Mouse (Mus musculus) embryonic fibroblast, embryonic 13.5 days (primary cell): Measurements from ENCODE around the gene Armc7. TPM values are rescaled to one million over a fixed set of nuclear protein-coding genes. Genes with fewer than 3 reads are reported as not detected.

ENCODE experiments used
- H3K27ac ChIP-seq: 2 replicates; pipeline ENCODE4 v1.5.1; 2012; ENCODE audit warnings: low read length, control low read depth, inconsistent platforms; ENCODE audit not compliant: insufficient read depth
- H3K4me1 ChIP-seq: 2 replicates; pipeline ENCODE4 v1.6.1; 2011; ENCODE audit warnings: low read length; ENCODE audit not compliant: control insufficient read depth, insufficient read depth
- H3K4me3 ChIP-seq: 2 replicates; pipeline ENCODE4 v1.5.1; 2011; ENCODE audit warnings: mild to moderate bottlenecking, control low read depth, low read length; ENCODE audit not compliant: insufficient read depth
- CTCF ChIP-seq: IDR thresholded peaks from 2 replicates; pipeline ENCODE4 v1.5.1; 2011; ENCODE audit warnings: mild to moderate bottlenecking, control low read depth, low read length, moderate library complexity, borderline replicate concordance; ENCODE audit not compliant: insufficient read depth
- POLR2A ChIP-seq: IDR thresholded peaks from 2 replicates; pipeline ENCODE4 v1.6.1; 2011; ENCODE audit warnings: low read depth, mild to moderate bottlenecking, control low read depth, low read length, moderate library complexity
- polyA plus RNA-seq: library from polyadenylated mRNA; stranded (reverse); fragments of >200 nt; gene quantifications from 2 replicates; pipeline ENCODE4 v1.2.4, GENCODE M21; 2011; ENCODE audit warnings: low read depth; ENCODE audit not compliant: missing spikeins, insufficient read length

The Armc7 gene
- polyA plus RNA-seq, 1 experiment = 7.1 TPM

DNA sequence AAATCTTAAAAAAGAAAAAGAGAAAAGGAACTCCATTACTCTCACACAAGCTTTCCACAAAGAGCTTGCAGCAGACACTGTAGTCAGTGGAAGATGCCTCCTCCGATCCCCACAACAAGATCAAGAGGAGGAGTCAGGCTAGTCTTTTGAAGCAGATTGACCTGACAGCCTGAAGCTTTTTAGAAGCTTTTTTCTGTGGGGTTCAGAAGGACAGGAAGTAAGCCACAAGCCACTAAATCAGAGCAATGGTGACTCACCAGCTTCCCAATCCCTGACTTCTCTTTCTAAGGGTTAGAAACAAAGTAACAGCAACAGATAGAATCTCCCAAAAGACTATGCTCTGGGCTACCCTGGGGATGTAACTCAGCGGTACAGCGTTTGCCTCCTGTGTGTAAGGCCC, 36.1 kb upstream of the Armc7 start:
- H3K27ac ChIP-seq = no peak overlapping the region
- H3K4me1 ChIP-seq = peaks cover 4% of the 10 kb centered on the region; the same call in 1 of the 2 replicates
- TF ChIP-seq CTCF = no peak
- no peak for TF ChIP-seq POLR2A
- no peak overlapping the region for H3K4me3 ChIP-seq

DNA sequence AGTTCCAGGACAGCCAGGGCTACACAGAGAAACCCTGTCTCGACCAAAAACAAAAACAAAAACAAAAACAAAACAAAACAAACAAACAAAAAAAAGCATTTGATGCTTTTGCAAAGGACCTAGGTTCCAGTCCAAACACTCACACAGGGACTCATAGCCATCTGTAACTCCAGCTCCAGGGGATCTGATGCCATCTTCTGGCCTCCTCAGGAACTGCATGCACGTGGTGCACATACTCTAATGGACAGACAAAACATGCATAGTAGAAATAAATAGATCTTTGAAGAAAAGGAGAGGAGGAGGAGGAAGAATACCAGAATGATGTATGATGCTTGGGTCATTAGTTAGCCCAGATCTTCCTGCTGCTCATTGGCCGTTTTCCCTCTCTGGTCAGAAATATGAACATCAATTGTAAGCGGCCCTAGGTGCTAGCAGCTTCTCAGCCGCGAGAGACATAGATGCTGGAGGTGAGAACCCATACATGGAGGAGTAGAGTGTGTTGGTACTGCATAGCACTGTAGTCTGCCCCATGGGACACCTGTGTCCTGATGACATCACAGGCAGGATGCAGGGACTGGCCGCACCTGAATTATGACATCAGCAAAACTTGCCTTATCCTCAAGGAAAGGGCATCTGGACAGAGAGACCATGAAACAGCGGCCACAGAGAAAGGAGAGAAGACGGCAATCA, 35.4 kb upstream of the Armc7 start, which contains the start of gene Trim80:
TSS of gene Trim80 (plus strand) at position 640 of the 690 bp plus-strand sequence.
- Histone ChIP-seq H3K27ac (no peak within 1 kb of the TSS), H3K4me1 (peaks cover 4% of the 10 kb centered on the region; the same call in 1 of the 2 replicates), H3K4me3 (no peak within 1 kb of the TSS)
- TF ChIP-seq CTCF (peak; percentile 20; the same call in 1 of the 2 replicates), POLR2A (no peak)

DNA sequence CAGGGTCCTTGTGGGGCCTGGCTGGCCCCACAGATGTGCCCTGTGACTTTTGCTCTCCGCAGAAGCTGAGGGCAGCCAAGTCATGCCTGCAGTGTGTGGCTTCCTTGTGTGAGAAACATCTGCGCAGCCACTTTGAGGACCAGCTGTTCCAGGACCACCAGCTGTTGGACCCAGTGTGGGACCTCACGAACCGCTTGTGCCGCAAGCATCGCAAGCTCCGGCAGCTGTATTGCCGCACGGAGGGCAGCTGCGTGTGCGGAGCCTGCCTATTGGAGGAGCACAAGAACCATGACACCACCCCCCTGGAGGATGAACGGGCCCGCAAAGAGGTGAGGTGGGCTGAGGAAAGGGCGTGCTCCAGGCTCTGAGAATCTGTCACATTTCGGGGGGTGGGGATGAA, 34.0 kb upstream of the Armc7 start:
- no peaks in the 10 kb centered on the region for H3K4me1 ChIP-seq
- H3K27ac ChIP-seq = no peak overlapping the region
- TF ChIP-seq POLR2A (no peak), CTCF (no peak)
- H3K4me3 ChIP-seq = no peak overlapping the region

DNA sequence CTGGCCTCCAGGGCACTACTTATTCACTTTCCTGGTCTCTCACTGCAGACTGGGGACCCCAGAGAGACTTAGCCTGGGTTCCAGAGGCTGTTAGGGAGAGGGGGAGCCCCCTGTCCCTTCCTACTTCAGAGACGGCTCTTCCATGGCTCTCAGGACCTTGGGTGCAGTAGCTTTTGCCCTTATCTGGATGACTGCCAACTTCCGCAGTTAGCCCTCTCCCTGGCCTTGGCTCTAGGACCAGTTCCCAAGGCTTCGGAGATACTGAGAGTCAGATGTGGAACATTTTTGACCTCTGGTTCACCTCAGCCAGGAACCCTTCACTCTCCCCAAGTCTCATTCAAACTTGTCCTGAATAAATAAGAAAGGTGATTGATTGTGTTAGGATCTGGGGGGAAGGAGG, 28.6 kb upstream of the Armc7 start:
- Histone ChIP-seq H3K27ac (no peak overlapping the region), H3K4me1 (no peaks in the 10 kb centered on the region), H3K4me3 (no peak overlapping the region)
- TF ChIP-seq CTCF (no peak), POLR2A (no peak)

DNA sequence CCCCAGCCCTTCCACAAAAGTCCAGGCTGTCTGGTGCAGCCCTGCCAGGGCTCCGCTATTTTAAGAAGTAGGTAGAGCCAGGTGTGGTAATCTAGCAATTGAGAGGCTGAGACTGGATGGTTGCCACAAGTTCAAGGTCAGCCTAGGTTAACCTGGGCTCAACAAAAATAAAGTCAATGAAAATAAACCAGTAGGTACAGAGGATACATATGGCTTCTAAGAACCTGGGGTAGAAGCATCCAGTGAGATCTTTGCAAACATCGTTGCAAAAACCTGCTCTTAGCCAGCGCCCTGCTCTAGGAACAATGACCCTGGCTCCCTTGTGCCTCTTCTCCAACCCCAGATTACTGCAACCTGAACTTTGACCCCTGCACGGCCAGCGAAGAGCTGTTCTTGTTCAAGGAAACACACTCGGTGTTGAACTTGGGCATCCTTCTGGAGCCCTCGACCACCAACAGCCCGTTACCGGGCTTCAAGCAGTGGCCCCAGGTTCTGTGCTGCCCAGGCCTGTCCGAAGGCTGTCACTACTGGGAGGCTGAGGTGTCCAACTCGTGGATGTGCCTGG, 28.1 kb upstream of the Armc7 start:
- H3K4me1 ChIP-seq = no peaks in the 10 kb centered on the region
- TF ChIP-seq POLR2A (no peak), CTCF (no peak)
- H3K27ac ChIP-seq = no peak overlapping the region
- no peak overlapping the region for H3K4me3 ChIP-seq

DNA sequence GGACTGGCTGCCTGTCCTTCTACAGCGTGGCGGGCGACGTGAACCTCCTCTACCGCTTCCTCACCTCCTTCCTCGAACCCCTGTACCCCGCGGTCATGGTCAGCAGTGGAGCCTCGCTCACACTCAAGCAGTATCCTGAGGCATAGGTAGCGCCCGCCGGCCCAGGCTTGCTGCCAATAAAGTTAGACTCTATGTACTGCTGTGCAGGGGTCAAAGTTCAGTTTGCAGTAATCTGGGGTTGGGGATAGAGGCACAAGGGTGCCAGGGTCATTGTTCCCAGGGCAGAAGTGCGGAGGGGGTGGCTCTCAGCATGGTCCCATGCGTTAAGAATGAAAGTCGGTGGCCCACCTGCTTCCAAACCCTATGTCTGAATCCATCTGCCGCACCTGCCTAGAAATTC, 27.4 kb upstream of the Armc7 start:
- TF ChIP-seq CTCF (no peak), POLR2A (no peak)
- Histone ChIP-seq H3K4me1 (no peaks in the 10 kb centered on the region), H3K4me3 (no peak overlapping the region), H3K27ac (no peak overlapping the region)

DNA sequence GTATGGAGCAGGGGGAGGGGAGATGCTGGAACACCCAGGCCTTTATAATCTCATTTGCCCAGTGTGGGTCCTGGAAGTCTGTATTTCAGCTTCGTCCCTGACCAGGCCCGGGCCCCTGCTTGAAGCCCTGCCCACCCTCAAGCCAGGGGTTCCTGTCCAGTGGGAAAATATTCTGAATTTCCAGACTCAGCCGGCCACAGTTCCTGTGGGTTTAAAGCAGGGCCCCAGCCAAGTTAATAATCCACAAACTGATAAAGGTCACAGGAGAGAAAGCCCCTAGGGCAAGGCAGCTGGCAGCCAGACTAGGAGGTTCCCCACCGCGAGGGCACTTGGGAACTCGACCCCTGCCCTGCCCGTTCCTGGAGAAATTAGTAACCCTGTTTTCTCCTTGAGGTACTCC, 26.5 kb upstream of the Armc7 start:
- TF ChIP-seq POLR2A = no peak
- TF ChIP-seq CTCF = no peak
- Histone ChIP-seq H3K4me3 (no peak overlapping the region), H3K4me1 (no peaks in the 10 kb centered on the region), H3K27ac (no peak overlapping the region)

DNA sequence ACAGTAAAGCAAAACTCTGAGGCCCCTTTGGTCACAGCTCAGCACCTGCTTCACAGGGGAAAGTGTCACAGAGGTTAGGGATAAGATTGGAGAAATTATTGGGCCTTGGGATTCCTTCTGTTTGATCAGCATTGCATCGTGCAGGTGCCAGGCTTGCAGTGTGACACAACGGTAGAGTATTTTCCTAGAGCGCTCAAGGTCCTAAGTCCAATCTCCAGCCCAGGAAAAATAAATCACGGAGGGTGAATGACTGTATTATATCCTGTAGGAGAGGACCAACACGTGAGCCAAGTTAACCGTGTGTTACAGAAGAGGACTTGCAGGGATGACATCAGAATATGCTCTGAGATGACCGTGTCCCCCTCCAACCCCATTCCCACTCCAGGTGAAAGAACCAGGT, 25.3 kb upstream of the Armc7 start:
- TF ChIP-seq CTCF (no peak), POLR2A (no peak)
- no peak overlapping the region for H3K4me3 ChIP-seq
- no peaks in the 10 kb centered on the region for H3K4me1 ChIP-seq
- no peak overlapping the region for H3K27ac ChIP-seq

DNA sequence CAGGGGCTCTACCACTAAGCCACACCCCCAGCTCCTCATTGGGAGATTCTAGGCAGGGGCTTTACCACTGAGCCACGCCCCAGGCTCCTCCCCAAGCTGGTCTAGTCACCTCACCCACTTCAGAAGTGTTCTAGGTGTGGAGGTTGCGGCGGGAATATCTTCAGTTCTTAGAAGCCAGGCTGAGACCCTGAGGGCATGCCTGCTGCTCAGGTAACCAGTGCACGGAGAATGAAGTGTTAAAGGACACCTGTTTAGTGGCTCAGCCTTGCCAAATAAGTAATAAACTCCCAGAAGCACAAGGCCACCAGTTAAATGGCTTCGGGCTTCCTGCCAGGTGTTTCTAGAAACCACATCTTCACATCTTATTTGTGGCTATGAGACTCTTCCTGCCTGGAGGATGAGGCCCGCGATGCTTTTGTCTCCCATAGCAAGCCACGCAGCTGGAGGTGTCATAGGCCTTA, 23.7 kb upstream of the Armc7 start:
- TF ChIP-seq CTCF = no peak
- no peak for TF ChIP-seq POLR2A
- Histone ChIP-seq H3K27ac (no peak overlapping the region), H3K4me1 (no peaks in the 10 kb centered on the region), H3K4me3 (no peak overlapping the region)

DNA sequence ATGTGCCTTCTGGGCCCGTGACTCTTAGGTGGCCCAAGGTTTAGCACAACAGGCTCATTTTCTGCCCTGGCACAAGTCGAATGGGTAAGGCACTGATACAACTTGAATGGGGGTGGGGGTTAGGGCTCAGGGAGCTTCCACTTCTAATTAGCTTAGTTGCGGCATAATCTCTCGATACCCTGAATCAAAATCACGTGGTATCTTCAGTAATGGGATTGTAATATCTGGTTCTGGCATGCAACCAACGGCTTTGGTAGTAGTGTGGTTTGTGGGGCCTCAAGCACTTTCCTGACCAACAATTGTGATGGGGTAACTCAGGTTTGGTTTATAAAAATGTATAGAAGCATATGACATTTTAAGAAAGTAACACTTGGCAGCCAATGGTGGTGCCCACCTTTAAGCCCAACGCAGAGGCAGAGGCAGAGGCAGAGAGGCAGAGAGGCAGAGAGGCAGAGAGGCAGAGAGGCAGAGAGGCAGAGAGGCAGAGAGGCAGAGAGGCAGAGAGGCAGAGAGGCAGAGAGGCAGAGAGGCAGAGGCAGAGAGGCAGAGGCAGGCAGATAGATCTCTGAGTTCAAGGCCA, 23.1 kb upstream of the Armc7 start:
- H3K27ac ChIP-seq = no peak overlapping the region
- H3K4me3 ChIP-seq = no peak overlapping the region
- TF ChIP-seq POLR2A = no peak
- TF ChIP-seq CTCF = no peak
- H3K4me1 ChIP-seq = no peaks in the 10 kb centered on the region
